Mouse (Mus musculus) bone marrow, adult 2 months (tissue): ENCODE results near the gene Arrb2.

ENCODE experiments used
- CTCF ChIP-seq: fragments of 200-500 bp; IDR thresholded peaks from 2 replicates; pipeline ENCODE4 v1.5.1; 2011; ENCODE audit warnings: low read length, control low read depth; ENCODE audit not compliant: control insufficient read depth, insufficient read depth
- POLR2A ChIP-seq: fragments of 200-500 bp; IDR thresholded peaks from 2 replicates; pipeline ENCODE4 v1.6.1; 2011; ENCODE audit warnings: low read depth, mild to moderate bottlenecking, control low read depth, low read length, borderline replicate concordance; ENCODE audit not compliant: control insufficient read depth

DNA sequence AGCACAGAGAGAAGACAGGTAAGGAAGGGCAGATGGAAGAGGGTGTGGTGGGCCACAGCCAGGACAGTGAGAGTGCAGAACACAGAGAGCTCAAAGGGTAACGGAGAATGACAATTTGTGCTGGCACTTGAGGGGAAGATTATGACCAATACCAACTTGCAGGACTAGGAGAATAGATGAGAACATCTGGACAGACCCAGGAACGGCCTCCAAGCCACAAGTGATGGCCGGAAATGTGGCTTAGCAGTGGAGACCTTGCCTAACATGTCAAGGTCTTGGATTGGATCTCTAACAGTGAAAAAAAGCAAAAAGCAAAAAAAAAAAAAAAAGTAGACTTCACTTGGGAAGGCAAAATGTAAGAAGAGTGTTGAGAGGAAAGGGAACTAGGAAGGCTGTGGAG, 37.3 kb downstream of the Arrb2 start:
- TF ChIP-seq CTCF: no peak
- TF ChIP-seq POLR2A: no peak
